Mouse (Mus musculus): ENCODE data around the gene Med1. TPM values are rescaled to one million over a fixed set of nuclear protein-coding genes. Genes with fewer than 3 reads are reported as not detected.
"Not testable (repeated sequence)": the region's sequence is repeated elsewhere in the genome, so short reads cannot be mapped to it uniquely, and the experiment has no call there.

The Med1 gene
- 10 to 100 TPM; 60.9 to 62.4 TPM for total RNA-seq (2021)
- long read RNA-seq, experiment 1, full-length matches to known transcripts: 3 of 13 reads
- long read RNA-seq, experiment 1, partial matches to known transcripts: 0 of 13 reads
- long read RNA-seq, experiment 1, other reads (novel, unspliced or antisense): 10 of 13 reads
- long read RNA-seq, experiment 2, full-length matches to known transcripts: 3 of 26 reads
- long read RNA-seq, experiment 2, partial matches to known transcripts: 6 of 26 reads
- long read RNA-seq, experiment 2, other reads (novel, unspliced or antisense): 17 of 26 reads

DNA sequence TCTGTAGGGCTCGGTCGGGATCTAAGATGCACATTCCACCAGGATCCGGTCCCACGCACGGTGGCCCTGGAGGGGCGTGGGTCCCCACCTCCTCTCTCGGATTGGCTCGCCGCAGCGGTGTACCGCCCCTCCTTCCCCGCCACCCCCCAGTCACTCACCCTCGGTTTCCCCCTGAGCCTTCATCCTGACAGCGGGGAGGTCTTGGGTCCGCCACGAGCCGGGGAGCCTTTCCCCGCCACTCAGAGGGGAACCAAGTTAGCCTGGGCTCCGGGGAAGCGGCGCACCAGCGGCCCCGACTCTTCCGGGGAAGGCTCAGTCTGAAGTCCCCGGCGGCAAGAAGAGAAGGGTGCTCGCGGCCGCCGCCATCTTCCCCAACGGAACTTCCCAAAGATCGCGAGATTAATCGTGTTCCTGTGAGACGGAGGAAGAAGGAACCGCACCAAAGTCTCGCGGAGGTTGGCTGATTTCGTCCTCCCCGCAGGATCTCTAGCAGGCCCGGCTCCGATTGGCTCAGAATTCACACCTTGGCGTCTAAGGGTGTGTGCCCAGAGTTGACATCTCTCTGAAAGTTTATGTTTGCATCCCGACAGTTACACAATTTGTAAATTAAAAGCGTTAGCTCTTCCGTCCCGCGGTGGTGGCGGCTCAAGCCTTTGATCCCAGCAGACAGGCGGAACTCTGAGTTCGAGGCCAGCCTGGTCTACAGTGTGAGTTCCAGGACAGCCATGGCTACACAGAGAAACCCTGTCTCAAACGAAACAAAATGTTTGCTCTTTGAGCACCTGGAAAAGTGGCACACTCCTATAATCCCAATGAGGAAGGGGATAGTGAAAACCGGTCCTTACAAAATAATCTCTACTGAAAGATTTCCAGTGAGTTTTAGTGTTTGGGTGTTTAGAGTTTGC is at the start of gene Med1:
Med1 (minus strand) TSS at position 393 of the 905 bp plus-strand sequence.
- peak; percentile 66 to 84 for DNase-seq (ENCODE audit: low spot score in 2 of 2)

DNA sequence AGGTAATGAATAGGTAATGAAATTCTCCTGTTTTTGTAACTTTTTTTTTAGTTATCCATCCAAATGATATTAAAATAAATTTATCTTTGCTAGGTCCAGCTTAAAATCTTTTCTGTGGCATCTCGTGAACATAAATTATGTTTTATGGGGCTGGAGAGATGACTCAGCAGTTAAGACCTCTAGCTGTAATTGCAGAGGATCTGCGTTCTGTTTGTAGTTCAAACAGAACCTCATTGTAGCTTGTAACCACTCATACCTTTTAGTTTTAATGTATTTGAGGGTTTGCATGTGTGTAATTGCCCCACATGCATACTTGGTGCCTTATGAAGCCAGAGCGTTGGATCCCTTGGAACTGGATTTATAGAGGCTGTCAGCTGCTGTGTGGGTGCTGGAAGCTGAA is 45.9 kb upstream of the Med1 start:
- DNase-seq (ENCODE audit: low spot score in 2 of 2): no peak

- DNase-seq (ENCODE audit: low spot score in 2 of 2): no peak
Observed at GRCm38 (mm10) chr11:98238416-98238815, 45.3 kb upstream of the Med1 start.

GRCm38 (mm10) chr11:98226349-98226748 is 33.3 kb upstream of the Med1 start:
- no peak for DNase-seq (ENCODE audit: low spot score in 2 of 2)

GRCm38 (mm10) chr11:98213311-98213710 is 20.2 kb upstream of the Med1 start:
- DNase-seq (ENCODE audit: low spot score in 2 of 2): no peak

- DNase-seq (ENCODE audit: low spot score in 2 of 2): not testable (repeated sequence)
Observed at GRCm38 (mm10) chr11:98209661-98210060, 16.6 kb upstream of the Med1 start.

DNA sequence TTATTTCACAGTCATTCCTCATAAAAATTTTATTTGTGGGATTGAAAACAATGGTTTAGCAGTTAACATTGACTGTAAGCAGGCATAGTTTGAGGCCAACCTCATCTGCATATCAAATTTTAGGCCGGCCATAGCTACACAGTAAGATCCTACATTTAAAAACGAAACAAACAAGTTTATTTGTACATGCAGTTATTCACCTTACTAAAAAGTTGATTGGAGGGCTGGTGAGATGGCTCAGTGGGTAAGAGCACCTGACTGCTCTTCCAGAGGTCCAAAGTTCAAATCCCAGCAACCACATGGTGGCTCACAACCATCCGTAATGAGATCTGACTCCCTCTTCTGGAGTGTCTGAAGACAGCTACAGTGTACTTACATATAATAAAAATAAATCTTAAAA is 13.2 kb upstream of the Med1 start:
- DNase-seq (ENCODE audit: low spot score in 2 of 2): not testable (repeated sequence)

- no peak for DNase-seq (ENCODE audit: low spot score in 2 of 2)
Observed at GRCm38 (mm10) chr11:98205463-98205862, 12.4 kb upstream of the Med1 start.

- DNase-seq (ENCODE audit: low spot score in 2 of 2): no peak
Observed at GRCm38 (mm10) chr11:98203931-98204421, 10.9 kb upstream of the Med1 start.

- DNase-seq (ENCODE audit: low spot score in 2 of 2): no peak
Observed at GRCm38 (mm10) chr11:98203351-98203911, 10.3 kb upstream of the Med1 start.

- peak; percentile 93 for DNase-seq (ENCODE audit: low spot score in 2 of 2)
Observed at GRCm38 (mm10) chr11:98202641-98203350, 9.7 kb upstream of the Med1 start, which contains the start of gene Cdk12. Gene Cdk12 (plus strand): TSS chr11:98203059.

GRCm38 (mm10) chr11:98201791-98202640 is 8.9 kb upstream of the Med1 start:
- DNase-seq (ENCODE audit: low spot score in 2 of 2): no peak

GRCm38 (mm10) chr11:98190820-98191219 is 2.3 kb downstream of the Med1 start:
- DNase-seq (ENCODE audit: low spot score in 2 of 2): no peak

GRCm38 (mm10) chr11:98187640-98188395 is 5.3 kb downstream of the Med1 start:
- no peak for DNase-seq (ENCODE audit: low spot score in 2 of 2)

DNA sequence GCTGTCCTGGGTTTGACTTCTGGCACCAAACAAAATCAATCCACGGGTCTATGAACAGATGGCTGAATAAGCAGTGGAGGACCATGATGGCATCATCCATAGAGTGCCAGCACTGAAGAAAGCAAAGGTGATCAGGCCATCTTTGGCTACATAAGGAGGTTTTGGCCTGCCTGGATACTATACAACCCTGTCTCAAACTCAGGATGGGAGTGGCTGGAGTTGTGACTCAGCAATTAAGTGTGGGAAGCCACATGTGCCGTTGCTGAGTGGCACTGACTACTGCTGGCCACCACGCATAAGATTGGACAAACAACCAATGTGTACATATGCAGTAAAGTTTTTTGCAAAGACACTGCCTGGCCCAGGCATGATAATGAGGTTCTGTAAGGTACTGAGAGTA is 10.9 kb downstream of the Med1 start:
- DNase-seq (ENCODE audit: low spot score in 2 of 2): not testable (repeated sequence)

DNA sequence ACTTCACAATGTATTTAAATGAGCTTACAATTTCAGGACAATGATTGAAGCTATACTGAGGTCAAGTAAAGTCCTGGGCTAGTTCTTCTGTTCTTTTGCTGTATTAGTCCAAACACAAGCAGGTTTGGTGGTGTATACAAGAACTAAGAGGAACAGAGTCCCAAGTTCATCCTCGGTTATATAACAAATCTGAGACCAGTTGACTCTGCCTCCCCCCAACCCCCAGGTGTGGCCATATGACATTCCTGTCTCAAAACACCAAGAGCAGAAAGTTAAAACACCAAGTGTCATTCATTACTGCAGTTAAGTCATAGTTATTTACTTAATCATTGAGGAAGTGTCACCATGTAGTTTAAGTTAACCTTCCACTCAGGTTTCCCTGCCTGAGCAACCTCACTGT is 24.7 kb downstream of the Med1 start:
- no peak for DNase-seq (ENCODE audit: low spot score in 2 of 2)

DNA sequence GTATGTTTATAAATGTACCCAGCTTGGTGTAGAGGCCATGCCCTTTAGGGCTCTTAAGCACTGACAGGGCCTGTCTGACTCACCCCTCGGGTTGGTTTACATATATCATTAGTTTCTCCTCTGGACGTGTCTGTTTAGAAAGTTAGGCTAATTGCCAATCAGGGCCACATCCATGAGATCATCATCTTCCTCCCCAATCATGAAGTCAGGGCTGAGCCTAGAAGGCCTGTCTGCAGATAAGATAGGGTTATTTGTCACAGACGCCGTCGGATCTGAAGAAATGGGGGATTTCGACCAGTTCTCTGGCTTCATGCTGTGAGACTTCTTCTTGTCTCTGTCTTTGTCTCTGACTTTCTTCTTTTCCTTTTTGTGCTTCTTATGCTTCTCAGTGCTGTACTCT is 38.0 kb downstream of the Med1 start:
- no peak for DNase-seq (ENCODE audit: low spot score in 2 of 2)

DNA sequence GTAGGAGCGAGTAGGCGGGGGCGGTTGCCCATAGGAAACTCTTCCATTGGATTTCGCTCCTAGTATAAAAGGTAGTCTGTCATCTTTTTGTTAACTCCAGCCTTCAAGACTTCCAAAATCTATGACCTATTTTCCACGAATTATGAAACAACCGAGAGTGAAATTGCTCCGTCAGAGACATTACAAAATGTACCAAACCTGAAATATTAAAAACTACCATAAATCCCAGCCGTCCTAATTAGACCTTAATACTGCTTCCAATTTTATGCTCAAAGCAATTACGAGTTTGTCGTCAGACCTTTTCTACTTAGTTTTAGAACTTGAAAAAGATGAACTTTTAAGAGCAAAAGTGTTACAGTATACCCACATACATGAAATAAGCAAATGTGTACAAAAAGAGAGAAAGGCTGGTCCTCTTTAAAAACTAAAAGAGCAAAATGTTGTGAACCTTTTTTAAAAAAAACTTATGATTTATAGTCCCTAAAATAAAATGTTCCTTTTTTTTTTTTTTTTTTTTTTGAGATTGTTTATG is 42.4 kb downstream of the Med1 start:
- no peak for DNase-seq (ENCODE audit: low spot score in 2 of 2)

All from adrenal gland, postnatal 4 days (tissue).